Mouse (Mus musculus): ENCODE data around the gene Helz2. TPM values are rescaled to one million over a fixed set of nuclear protein-coding genes. Genes with fewer than 3 reads are reported as not detected.

Gene Helz2
- polyA plus RNA-seq (2014; fragmentation: Illumina TruSeq; extraction: RNeasy Lipid Tissue Mini Kit (QIAGEN cat#74804); ENCODE audit: low read depth, low replicate concordance), result 6.7 TPM

GRCm38 (mm10) chr2:181241602-181242313 is at the start of gene Helz2:
Gene Helz2 (minus strand): TSS chr2:181242027.

GRCm38 (mm10) chr2:181287958-181288350 is 46.1 kb upstream of the Helz2 start, which contains the start of gene Gmeb2:
Gene Gmeb2 (minus strand): TSS chr2:181288035.

GRCm38 (mm10) chr2:181219538-181220216 is 22.1 kb downstream of the Helz2 start, which contains the start of gene Fndc11:
Gene Fndc11 (plus strand): TSS chr2:181220013.

GRCm38 (mm10) chr2:181213021-181213445 is 28.8 kb downstream of the Helz2 start, which contains the start of gene Srms:
Gene Srms (minus strand): TSS chr2:181213185.

GRCm38 (mm10) chr2:181202422-181202821 is 39.4 kb downstream of the Helz2 start, which contains the start of gene Ptk6:
Gene Ptk6 (minus strand): TSS chr2:181202789.

GRCm38 (mm10) chr2:181187121-181188000 is 54.5 kb downstream of the Helz2 start, which contains the start of gene Ppdpf:
Gene Ppdpf (plus strand): TSS chr2:181187247.

Other genes with a start within 250 kb of the Helz2 start
- gene Chrna4, start 198.5 kb downstream of the Helz2 start, polyA plus RNA-seq (2014; fragmentation: Illumina TruSeq; extraction: RNeasy Lipid Tissue Mini Kit (QIAGEN cat#74804); ENCODE audit: low read depth, low replicate concordance), result not detected
- gene Kcnq2, start 106.7 kb downstream of the Helz2 start, polyA plus RNA-seq (2014; fragmentation: Illumina TruSeq; extraction: RNeasy Lipid Tissue Mini Kit (QIAGEN cat#74804); ENCODE audit: low read depth, low replicate concordance), result 0.16 TPM
- not detected for gene Eef1a2, start 85.0 kb downstream of the Helz2 start, polyA plus RNA-seq (2014; fragmentation: Illumina TruSeq; extraction: RNeasy Lipid Tissue Mini Kit (QIAGEN cat#74804); ENCODE audit: low read depth, low replicate concordance)
- 69.1 TPM for gene Ppdpf, start 54.8 kb downstream of the Helz2 start, polyA plus RNA-seq (2014; fragmentation: Illumina TruSeq; extraction: RNeasy Lipid Tissue Mini Kit (QIAGEN cat#74804); ENCODE audit: low read depth, low replicate concordance)
- gene Ptk6, start 39.2 kb downstream of the Helz2 start, polyA plus RNA-seq (2014; fragmentation: Illumina TruSeq; extraction: RNeasy Lipid Tissue Mini Kit (QIAGEN cat#74804); ENCODE audit: low read depth, low replicate concordance), result not detected
- 0.67 TPM for gene Srms, start 28.8 kb downstream of the Helz2 start, polyA plus RNA-seq (2014; fragmentation: Illumina TruSeq; extraction: RNeasy Lipid Tissue Mini Kit (QIAGEN cat#74804); ENCODE audit: low read depth, low replicate concordance)
- gene Fndc11, start 22.0 kb downstream of the Helz2 start, polyA plus RNA-seq (2014; fragmentation: Illumina TruSeq; extraction: RNeasy Lipid Tissue Mini Kit (QIAGEN cat#74804); ENCODE audit: low read depth, low replicate concordance), result 3.9 TPM
- 11.4 TPM for gene Gmeb2, start 46.0 kb upstream of the Helz2 start, polyA plus RNA-seq (2014; fragmentation: Illumina TruSeq; extraction: RNeasy Lipid Tissue Mini Kit (QIAGEN cat#74804); ENCODE audit: low read depth, low replicate concordance)
- gene Stmn3, start 72.5 kb upstream of the Helz2 start, polyA plus RNA-seq (2014; fragmentation: Illumina TruSeq; extraction: RNeasy Lipid Tissue Mini Kit (QIAGEN cat#74804); ENCODE audit: low read depth, low replicate concordance), result not detected
- gene Rtel1, start 77.7 kb upstream of the Helz2 start, polyA plus RNA-seq (2014; fragmentation: Illumina TruSeq; extraction: RNeasy Lipid Tissue Mini Kit (QIAGEN cat#74804); ENCODE audit: low read depth, low replicate concordance), result 31.5 TPM
- 31.6 TPM for gene Zgpat, start 122.9 kb upstream of the Helz2 start, polyA plus RNA-seq (2014; fragmentation: Illumina TruSeq; extraction: RNeasy Lipid Tissue Mini Kit (QIAGEN cat#74804); ENCODE audit: low read depth, low replicate concordance)
- 46.8 TPM for gene Arfrp1, start 123.4 kb upstream of the Helz2 start, polyA plus RNA-seq (2014; fragmentation: Illumina TruSeq; extraction: RNeasy Lipid Tissue Mini Kit (QIAGEN cat#74804); ENCODE audit: low read depth, low replicate concordance)
- gene Lime1, start 138.1 kb upstream of the Helz2 start, polyA plus RNA-seq (2014; fragmentation: Illumina TruSeq; extraction: RNeasy Lipid Tissue Mini Kit (QIAGEN cat#74804); ENCODE audit: low read depth, low replicate concordance), result 22.9 TPM
- gene Zbtb46, start 217.4 kb upstream of the Helz2 start, polyA plus RNA-seq (2014; fragmentation: Illumina TruSeq; extraction: RNeasy Lipid Tissue Mini Kit (QIAGEN cat#74804); ENCODE audit: low read depth, low replicate concordance), result 6.7 TPM